Mouse (Mus musculus): ENCODE measurements at regions not wholly inside any gene's neighbourhood (a gene's known extent, or its start where the extent isn't known, plus 50 kb on each side); places are given as distances from the start of the nearest gene placed in this dataset.
A peak's percentile ranks its signal among the peaks of the same experiment; 100 is the strongest.

GRCm38 (mm10) chr17:22673891-22674622, 73.3 kb downstream of the Vmn2r112 start:
- peak; percentile 31 to 32 for DNase-seq (ENCODE audit: low spot score in 2 of 2)
